Mouse (Mus musculus): ENCODE results near the gene Pmis2. TPM values are rescaled to one million over a fixed set of nuclear protein-coding genes. Genes with fewer than 3 reads are reported as not detected.

The Pmis2 gene
- polyA plus RNA-seq, 1 experiment from 2014 or later, result not detected

DNA sequence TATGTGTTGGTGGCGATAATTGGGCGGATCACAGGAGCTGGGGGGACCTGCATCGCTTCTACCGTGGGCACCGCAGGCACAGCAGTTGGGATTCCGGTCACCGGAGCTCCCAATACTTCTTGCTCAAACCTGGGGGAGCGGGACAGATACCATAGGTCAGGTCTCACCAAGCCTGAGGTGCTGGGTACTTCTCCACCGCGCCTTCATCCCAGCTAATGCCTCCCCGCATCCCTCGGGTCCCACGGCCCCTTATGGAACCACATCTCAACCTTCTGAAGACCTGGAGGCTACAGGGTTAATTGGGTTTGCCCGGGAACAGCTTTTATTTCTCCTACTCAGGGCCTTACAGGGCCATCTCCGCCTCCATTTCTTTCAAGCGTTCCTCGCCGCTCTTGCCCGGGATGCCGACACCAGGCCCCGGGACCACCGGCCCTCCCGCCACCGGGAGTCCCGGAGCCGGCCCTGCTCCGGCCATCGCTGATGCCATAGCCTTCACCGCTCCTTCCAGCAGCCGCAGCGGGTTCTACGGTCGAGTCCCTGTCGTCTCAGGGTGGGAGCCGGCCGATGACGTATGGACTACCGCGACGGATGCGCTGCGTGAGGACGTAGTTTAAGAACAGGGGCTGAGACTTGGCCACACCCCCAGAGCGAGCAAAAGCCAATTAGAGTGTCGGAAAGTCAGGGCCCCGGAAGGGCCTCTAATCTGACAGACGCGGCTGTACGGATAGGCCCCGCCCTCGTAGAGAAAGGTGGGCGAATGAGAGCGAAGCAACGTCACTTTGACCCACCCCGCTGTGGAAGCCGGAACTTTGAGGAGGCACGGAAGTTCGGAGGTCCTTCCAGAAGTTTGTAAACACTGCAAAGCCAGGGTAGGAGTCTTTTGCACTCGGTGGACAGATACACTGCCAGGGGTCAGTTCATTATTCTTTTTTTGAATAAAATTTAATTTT, 21.5 kb downstream of the Pmis2 start, which contains the start of gene Rbm42:
Gene Rbm42, minus strand, starts transcription at position 727 of the 950 bp plus-strand sequence.
- peaks cover 51% of the 10 kb centered on the region for H3K36me3 ChIP-seq (ENCODE audit: control insufficient read depth, insufficient read depth, low read length)
- peak within 1 kb of the TSS; percentile 96 for H3K4me3 ChIP-seq (ENCODE audit: low read depth, low read length)
- H3K4me2 ChIP-seq (ENCODE audit: low read length), result peak within 1 kb of the TSS; percentile 96
- no peaks in the 10 kb centered on the region for H3K9me3 ChIP-seq (ENCODE audit: control insufficient read depth, low read length)
- peak within 1 kb of the TSS; percentile 54; the same call in 1 of the 2 replicates for H3K27ac ChIP-seq (ENCODE audit: low read depth)
- DNase-seq (ENCODE audit: low spot score) (peak; percentile 99), ATAC-seq (replicated peaks; ENCODE audit: low FRiP score, low TSS enrichment, low read depth) (peak; percentile 99)
- H3K9ac ChIP-seq (ENCODE audit: low read length), result peak within 1 kb of the TSS; percentile 93
- WGBS, result 2% methylated on average over 59 of the region's 59 CpGs
- peaks cover 3% of the 10 kb centered on the region; the same call in 1 of the 2 replicates for H3K4me1 ChIP-seq (replicated peaks; ENCODE audit: control insufficient read depth, insufficient read depth, low read length)
- H3K27me3 ChIP-seq (replicated peaks; ENCODE audit: control insufficient read depth, insufficient read depth, low read length), result no peaks in the 10 kb centered on the region

DNA sequence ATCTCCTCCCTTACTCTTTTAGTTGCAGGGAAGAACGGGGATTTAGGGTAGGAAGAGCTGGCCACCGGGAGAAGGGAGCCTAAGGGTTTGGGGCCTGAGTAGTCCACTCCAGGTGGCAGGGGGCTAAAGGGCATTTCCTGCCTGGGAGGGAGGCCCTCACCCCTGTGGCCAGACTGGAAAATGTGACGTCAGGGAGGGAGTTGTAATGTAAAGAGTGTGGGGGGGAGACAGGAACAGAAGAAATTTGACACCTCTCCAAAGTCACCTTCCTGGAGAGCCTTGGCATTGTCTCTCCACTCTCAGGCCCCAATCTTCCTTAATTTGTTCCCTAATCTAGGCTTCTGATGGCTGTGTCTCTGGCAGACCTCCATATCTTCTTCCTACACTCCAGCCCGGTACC, 32.3 kb downstream of the Pmis2 start:
- Histone ChIP-seq H3K27me3 (replicated peaks; ENCODE audit: control insufficient read depth, insufficient read depth, low read length) (peaks cover 30% of the 10 kb centered on the region), H3K4me2 (ENCODE audit: low read length) (no peak overlapping the region), H3K36me3 (ENCODE audit: control insufficient read depth, insufficient read depth, low read length) (peaks cover 40% of the 10 kb centered on the region), H3K27ac (ENCODE audit: low read depth) (no peak overlapping the region), H3K9me3 (ENCODE audit: control insufficient read depth, low read length) (no peaks in the 10 kb centered on the region), H3K4me3 (ENCODE audit: low read depth, low read length) (no peak overlapping the region), H3K4me1 (replicated peaks; ENCODE audit: control insufficient read depth, insufficient read depth, low read length) (0 out of 2 replicates have a peak, but pooled peaks cover 4% of the 10 kb centered on the region), H3K9ac (ENCODE audit: low read length) (no peak overlapping the region)
- ATAC-seq (replicated peaks; ENCODE audit: low FRiP score, low TSS enrichment, low read depth), result no peak
- DNase-seq (ENCODE audit: low spot score), result no peak
- 22% methylated on average over 4 of the region's 4 CpGs for WGBS

DNA sequence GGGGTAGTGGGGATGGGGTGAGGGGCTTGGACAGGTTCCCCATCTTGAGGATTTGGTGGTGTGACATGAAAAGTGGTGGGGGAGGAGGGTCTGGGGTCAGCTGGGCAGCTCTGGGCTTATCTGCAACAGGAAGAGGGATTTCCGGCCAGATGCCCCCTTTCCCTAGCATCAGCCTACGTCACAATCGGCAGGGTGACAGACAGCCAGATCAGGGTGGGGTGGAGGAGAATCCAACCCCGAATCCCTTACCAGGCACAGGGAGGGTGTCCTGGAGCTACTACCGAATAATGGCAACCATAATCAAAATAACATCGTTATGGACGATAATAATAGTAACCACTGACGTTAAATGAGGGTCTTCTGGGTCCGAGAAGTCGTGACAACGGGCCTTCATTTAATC, 35.0 kb downstream of the Pmis2 start:
- Histone ChIP-seq H3K27ac (ENCODE audit: low read depth) (no peak overlapping the region), H3K4me2 (ENCODE audit: low read length) (no peak overlapping the region), H3K36me3 (ENCODE audit: control insufficient read depth, insufficient read depth, low read length) (peaks cover 13% of the 10 kb centered on the region), H3K9me3 (ENCODE audit: control insufficient read depth, low read length) (no peaks in the 10 kb centered on the region), H3K9ac (ENCODE audit: low read length) (no peak overlapping the region), H3K27me3 (replicated peaks; ENCODE audit: control insufficient read depth, insufficient read depth, low read length) (peaks cover 55% of the 10 kb centered on the region), H3K4me1 (replicated peaks; ENCODE audit: control insufficient read depth, insufficient read depth, low read length) (0 out of 2 replicates have a peak, but pooled peaks cover 4% of the 10 kb centered on the region), H3K4me3 (ENCODE audit: low read depth, low read length) (no peak overlapping the region)
- 24% methylated on average over 11 of the region's 11 CpGs for WGBS
- DNase-seq (ENCODE audit: low spot score) (no peak), ATAC-seq (replicated peaks; ENCODE audit: low FRiP score, low TSS enrichment, low read depth) (no peak)

DNA sequence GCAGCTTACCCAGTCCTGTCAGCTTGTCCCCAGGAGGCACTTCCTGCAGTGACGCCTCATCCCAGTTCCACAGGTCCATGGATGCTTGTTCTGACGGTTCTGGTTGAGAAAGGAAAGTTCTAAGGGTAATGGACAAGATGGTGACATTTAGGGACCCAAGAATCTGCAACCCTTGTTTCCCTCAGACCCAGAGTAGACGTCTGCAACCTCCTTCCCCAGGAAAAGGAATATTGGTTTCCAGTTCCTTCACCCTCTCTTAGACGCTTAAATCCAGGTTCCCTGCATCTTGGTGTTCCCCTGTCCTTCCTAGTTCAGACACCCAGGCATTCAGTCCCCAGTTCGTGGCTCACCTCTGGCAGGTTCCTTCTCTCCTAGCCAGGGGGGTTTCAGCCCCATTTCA, 35.7 kb downstream of the Pmis2 start, which contains the start of gene Etv2:
Gene Etv2, minus strand, starts transcription at position 101 of the 400 bp plus-strand sequence.
- Histone ChIP-seq H3K4me2 (ENCODE audit: low read length) (peak within 1 kb of the TSS; percentile 28), H3K9me3 (ENCODE audit: control insufficient read depth, low read length) (no peaks in the 10 kb centered on the region), H3K4me1 (replicated peaks; ENCODE audit: control insufficient read depth, insufficient read depth, low read length) (0 out of 2 replicates have a peak, but pooled peaks cover 4% of the 10 kb centered on the region), H3K9ac (ENCODE audit: low read length) (no peak within 1 kb of the TSS), H3K4me3 (ENCODE audit: low read depth, low read length) (peak within 1 kb of the TSS; percentile 16; the same call in 1 of the 2 replicates), H3K36me3 (ENCODE audit: control insufficient read depth, insufficient read depth, low read length) (peaks cover 7% of the 10 kb centered on the region), H3K27me3 (replicated peaks; ENCODE audit: control insufficient read depth, insufficient read depth, low read length) (peaks cover 59% of the 10 kb centered on the region), H3K27ac (ENCODE audit: low read depth) (no peak within 1 kb of the TSS)
- ATAC-seq (replicated peaks; ENCODE audit: low FRiP score, low TSS enrichment, low read depth), result no peak
- no peak for DNase-seq (ENCODE audit: low spot score)
- 6% methylated on average over 5 of the region's 5 CpGs for WGBS

DNA sequence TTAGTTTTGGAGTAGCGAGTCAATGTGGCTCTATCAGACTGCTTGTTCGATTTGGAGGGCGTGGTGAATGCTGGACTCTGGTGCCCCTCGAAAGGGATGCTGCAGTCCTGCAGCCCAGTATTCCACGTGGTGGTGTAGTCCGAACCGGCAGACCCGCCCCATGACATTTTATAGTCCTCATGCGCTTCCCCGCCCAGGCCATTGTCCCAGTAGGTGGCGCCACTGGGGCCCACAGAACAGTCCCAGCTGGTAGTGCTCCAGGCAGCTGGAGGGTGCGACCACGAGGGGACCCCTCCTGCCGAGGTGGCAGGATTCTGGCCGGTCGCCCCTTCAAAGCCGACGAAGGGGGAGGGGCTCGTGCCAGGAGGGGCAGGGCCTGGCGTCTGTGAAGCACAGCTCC, 36.8 kb downstream of the Pmis2 start:
- Histone ChIP-seq H3K9ac (ENCODE audit: low read length) (no peak overlapping the region), H3K4me3 (ENCODE audit: low read depth, low read length) (peak overlapping the region; percentile 16; the same call in 1 of the 2 replicates), H3K4me2 (ENCODE audit: low read length) (peak overlapping the region; percentile 28), H3K27me3 (replicated peaks; ENCODE audit: control insufficient read depth, insufficient read depth, low read length) (peaks cover 59% of the 10 kb centered on the region), H3K27ac (ENCODE audit: low read depth) (no peak overlapping the region), H3K36me3 (ENCODE audit: control insufficient read depth, insufficient read depth, low read length) (no peaks in the 10 kb centered on the region), H3K4me1 (replicated peaks; ENCODE audit: control insufficient read depth, insufficient read depth, low read length) (0 out of 2 replicates have a peak, but pooled peaks cover 4% of the 10 kb centered on the region), H3K9me3 (ENCODE audit: control insufficient read depth, low read length) (no peaks in the 10 kb centered on the region)
- peak; percentile 86 for DNase-seq (ENCODE audit: low spot score)
- 1% methylated on average over 20 of the region's 20 CpGs for WGBS
- ATAC-seq (replicated peaks; ENCODE audit: low FRiP score, low TSS enrichment, low read depth), result peak; percentile 85

DNA sequence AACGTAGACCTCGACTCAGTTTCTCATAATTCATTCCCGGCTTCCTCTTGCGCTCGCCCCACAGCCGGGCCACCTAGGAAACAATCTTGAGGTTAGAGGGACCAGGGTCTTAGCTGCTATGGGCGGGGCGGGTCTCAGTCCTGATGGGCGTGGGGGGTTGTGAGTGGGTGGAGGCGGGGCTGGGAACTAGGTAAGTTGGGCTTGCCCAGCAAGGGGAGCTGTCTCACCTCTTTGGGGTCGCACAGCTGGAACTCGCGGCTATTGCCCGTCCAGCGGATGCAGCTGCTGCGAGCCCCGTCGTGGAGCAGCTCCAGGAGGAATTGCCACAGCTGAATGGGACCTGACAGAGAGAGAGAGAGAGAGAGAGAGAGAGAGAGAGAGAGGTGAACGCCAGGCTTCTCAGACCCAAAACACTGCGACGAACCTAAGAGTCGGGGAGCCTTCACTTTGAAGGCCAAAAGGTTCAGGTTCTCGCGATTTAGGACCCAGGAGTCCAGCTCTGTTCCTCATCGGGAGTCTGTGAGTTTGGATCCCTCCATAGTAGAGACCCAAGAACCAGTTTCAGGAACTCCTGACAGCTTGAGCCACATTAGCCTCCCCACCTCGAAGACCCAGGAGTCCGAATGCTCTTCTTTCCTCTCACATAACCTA, 37.5 kb downstream of the Pmis2 start:
- Histone ChIP-seq H3K27me3 (replicated peaks; ENCODE audit: control insufficient read depth, insufficient read depth, low read length) (peaks cover 59% of the 10 kb centered on the region), H3K27ac (ENCODE audit: low read depth) (no peak overlapping the region), H3K4me2 (ENCODE audit: low read length) (no peak overlapping the region), H3K9me3 (ENCODE audit: control insufficient read depth, low read length) (no peaks in the 10 kb centered on the region), H3K4me3 (ENCODE audit: low read depth, low read length) (no peak overlapping the region), H3K9ac (ENCODE audit: low read length) (no peak overlapping the region), H3K4me1 (replicated peaks; ENCODE audit: control insufficient read depth, insufficient read depth, low read length) (no peaks in the 10 kb centered on the region), H3K36me3 (ENCODE audit: control insufficient read depth, insufficient read depth, low read length) (no peaks in the 10 kb centered on the region)
- ATAC-seq (replicated peaks; ENCODE audit: low FRiP score, low TSS enrichment, low read depth), result 0 out of 2 replicates have a peak, but pooled peaks have one; percentile 6
- peak; percentile 55 for DNase-seq (ENCODE audit: low spot score)
- WGBS, result 5% methylated on average over 27 of the region's 27 CpGs

DNA sequence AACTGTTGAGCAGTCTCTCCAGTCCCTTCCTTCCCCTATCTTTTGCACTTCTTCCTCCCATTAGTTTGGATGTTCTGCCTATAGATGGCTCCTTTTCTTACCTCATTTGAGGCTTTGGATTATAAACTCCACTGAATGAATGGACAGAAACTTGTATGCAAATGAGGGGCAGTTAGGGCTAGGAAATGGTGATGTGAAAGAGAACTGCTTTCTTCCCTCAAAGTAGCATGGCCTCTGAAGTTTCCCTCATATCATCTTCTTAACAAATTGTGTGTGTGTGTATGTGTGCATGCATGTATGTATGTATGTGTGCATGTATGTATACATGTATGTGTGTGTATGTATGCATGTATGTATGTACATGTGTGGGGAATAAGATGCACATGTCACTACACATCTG, 42.4 kb downstream of the Pmis2 start:
- Histone ChIP-seq H3K9me3 (ENCODE audit: control insufficient read depth, low read length) (no peaks in the 10 kb centered on the region), H3K27me3 (replicated peaks; ENCODE audit: control insufficient read depth, insufficient read depth, low read length) (peaks cover 30% of the 10 kb centered on the region), H3K4me2 (ENCODE audit: low read length) (no peak overlapping the region), H3K27ac (ENCODE audit: low read depth) (no peak overlapping the region), H3K36me3 (ENCODE audit: control insufficient read depth, insufficient read depth, low read length) (peaks cover 4% of the 10 kb centered on the region), H3K4me1 (replicated peaks; ENCODE audit: control insufficient read depth, insufficient read depth, low read length) (peaks cover 7% of the 10 kb centered on the region), H3K4me3 (ENCODE audit: low read depth, low read length) (no peak overlapping the region), H3K9ac (ENCODE audit: low read length) (no peak overlapping the region)
- ATAC-seq (replicated peaks; ENCODE audit: low FRiP score, low TSS enrichment, low read depth), result no peak
- no peak for DNase-seq (ENCODE audit: low spot score)

DNA sequence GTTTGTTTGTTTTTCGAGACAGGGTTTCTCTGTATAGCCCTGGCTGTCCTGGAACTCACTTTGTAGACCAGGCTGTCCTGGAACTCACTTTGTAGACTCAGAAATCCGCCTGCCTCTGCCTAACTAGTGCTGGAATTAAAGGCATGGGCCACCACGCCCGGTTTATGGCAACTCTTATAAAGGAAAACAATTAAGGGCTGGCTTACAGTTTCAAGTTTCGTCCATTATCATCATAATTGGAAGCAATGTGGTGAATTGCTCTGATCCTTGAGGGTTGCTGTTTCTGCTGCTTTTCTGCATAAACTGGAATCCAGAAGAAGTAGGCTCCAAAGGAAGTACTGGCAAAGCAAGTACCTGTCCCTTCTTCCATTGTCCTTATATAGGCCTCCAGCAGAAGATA, 44.8 kb downstream of the Pmis2 start:
- peaks cover 28% of the 10 kb centered on the region for H3K36me3 ChIP-seq (ENCODE audit: control insufficient read depth, insufficient read depth, low read length)
- no peaks in the 10 kb centered on the region for H3K9me3 ChIP-seq (ENCODE audit: control insufficient read depth, low read length)
- peaks cover 9% of the 10 kb centered on the region for H3K27me3 ChIP-seq (replicated peaks; ENCODE audit: control insufficient read depth, insufficient read depth, low read length)
- DNase-seq (ENCODE audit: low spot score) (no peak), ATAC-seq (replicated peaks; ENCODE audit: low FRiP score, low TSS enrichment, low read depth) (no peak)
- no peak overlapping the region for H3K4me3 ChIP-seq (ENCODE audit: low read depth, low read length)
- no peak overlapping the region for H3K27ac ChIP-seq (ENCODE audit: low read depth)
- 86% methylated on average over 5 of the region's 5 CpGs for WGBS
- H3K9ac ChIP-seq (ENCODE audit: low read length), result no peak overlapping the region
- no peak overlapping the region for H3K4me2 ChIP-seq (ENCODE audit: low read length)
- peaks cover 7% of the 10 kb centered on the region for H3K4me1 ChIP-seq (replicated peaks; ENCODE audit: control insufficient read depth, insufficient read depth, low read length)

All from intestine, embryonic 14.5 days (tissue).